Mouse (Mus musculus) MEL (cell line): ENCODE measurements around the gene 4930539E08Rik. TPM values are rescaled to one million over a fixed set of nuclear protein-coding genes. Genes with fewer than 3 reads are reported as not detected.

Experiments used
- polyA plus RNA-seq, 2 experiments: library from polyadenylated mRNA; stranded (reverse) in 1 of 2; unstranded in 1 of 2; fragments of >175 nt in 1 of 2; fragments of >200 nt in 1 of 2; gene quantifications; 2 replicates each; pipeline versions ENCODE4 v1.2.1 to v1.2.4; 2012; ENCODE audit warnings: low replicate concordance in 2 of 2, low read depth in 1 of 2; ENCODE audit not compliant: insufficient read length in 2 of 2, insufficient read depth in 1 of 2, missing spikeins in 1 of 2
- total RNA-seq: library from RNA; depleted of rRNA; stranded (reverse); fragments of 300-350 nt; gene quantifications from 2 replicates; pipeline ENCODE4 v1.2.3, GENCODE M21; 2012; rRNA removed

Gene 4930539E08Rik
- total and polyA plus RNA-seq, 3 experiments = 0.01 to 0.04 TPM; not detected in 1

Other genes starting within 250 kb of the 4930539E08Rik start
- 0.58 and 0.69 TPM in 2 replicates for gene Slc26a8, start 225.1 kb downstream of the 4930539E08Rik start, total RNA-seq
- gene Slc26a8, start 225.1 kb downstream of the 4930539E08Rik start, polyA plus RNA-seq = 1 to 10 TPM in 1 of 2 experiments, not detected in 1; 1.6 TPM
- gene Mapk14, start 224.0 kb downstream of the 4930539E08Rik start, total RNA-seq = 61.5 and 67.3 TPM in 2 replicates
- 10 to 100 TPM in 1 of 2 experiments, not detected in 1; 93.2 TPM for gene Mapk14, start 224.0 kb downstream of the 4930539E08Rik start, polyA plus RNA-seq
- gene AC170998.1, start 189.2 kb downstream of the 4930539E08Rik start, total RNA-seq = 0.42 and 0.92 TPM in 2 replicates
- under 1 TPM in 1 of 2 experiments, not detected in 1; 0.42 TPM for gene AC170998.1, start 189.2 kb downstream of the 4930539E08Rik start, polyA plus RNA-seq
- 0.04 TPM in 1 of 2 replicates, not detected in the other for gene Mapk13, start 146.0 kb downstream of the 4930539E08Rik start, total RNA-seq
- 1 to 10 TPM in 1 of 2 experiments, not detected in 1; 1.4 TPM for gene Mapk13, start 146.0 kb downstream of the 4930539E08Rik start, polyA plus RNA-seq
- 1.7 and 2.5 TPM in 2 replicates for gene Brpf3, start 114.2 kb downstream of the 4930539E08Rik start, total RNA-seq
- gene Brpf3, start 114.2 kb downstream of the 4930539E08Rik start, polyA plus RNA-seq = 10 to 100 TPM in 1 of 2 experiments, not detected in 1; 23.7 TPM
- 0.08 TPM in 1 of 2 replicates, not detected in the other for gene Pnpla1, start 56.9 kb downstream of the 4930539E08Rik start, total RNA-seq
- under 1 TPM in 1 of 2 experiments, not detected in 1; 0.38 TPM for gene Pnpla1, start 56.9 kb downstream of the 4930539E08Rik start, polyA plus RNA-seq
- gene Pxt1, start 28.5 kb upstream of the 4930539E08Rik start, total RNA-seq = not detected in 2 replicates
- gene Pxt1, start 28.5 kb upstream of the 4930539E08Rik start, polyA plus RNA-seq = not detected
- gene Kctd20, start 36.6 kb upstream of the 4930539E08Rik start, total RNA-seq = 39.1 and 41.8 TPM in 2 replicates
- 10 to 100 TPM in 1 of 2 experiments, not detected in 1; 65.4 TPM for gene Kctd20, start 36.6 kb upstream of the 4930539E08Rik start, polyA plus RNA-seq
- gene Stk38, start 92.7 kb upstream of the 4930539E08Rik start, total RNA-seq = 14.4 and 17.1 TPM in 2 replicates
- 100 to 1,000 TPM in 1 of 2 experiments, 10 to 100 TPM in 1; 49.3 to 290 TPM for gene Stk38, start 92.7 kb upstream of the 4930539E08Rik start, polyA plus RNA-seq
- gene Srsf3, start 117.3 kb upstream of the 4930539E08Rik start, total RNA-seq = 312 and 367 TPM in 2 replicates
- gene Srsf3, start 117.3 kb upstream of the 4930539E08Rik start, polyA plus RNA-seq = 100 to 1,000 TPM; 326 to 556 TPM
- 2.0 and 2.3 TPM in 2 replicates for gene Cdkn1a, start 175.7 kb upstream of the 4930539E08Rik start, total RNA-seq
- 10 to 100 TPM in 1 of 2 experiments, not detected in 1; 21.0 TPM for gene Cdkn1a, start 175.7 kb upstream of the 4930539E08Rik start, polyA plus RNA-seq
- 5.4 and 9.5 TPM in 2 replicates for gene Rab44, start 198.8 kb upstream of the 4930539E08Rik start, total RNA-seq
- gene Rab44, start 198.8 kb upstream of the 4930539E08Rik start, polyA plus RNA-seq = 1 to 10 TPM in 1 of 2 experiments, not detected in 1; 7.0 TPM